Mouse (Mus musculus): ENCODE data around the gene Nmrk2. TPM values are rescaled to one million over a fixed set of nuclear protein-coding genes. Genes with fewer than 3 reads are reported as not detected.

Gene Nmrk2
- polyA plus RNA-seq, 1 experiment from 2014 or later, result not detected

DNA sequence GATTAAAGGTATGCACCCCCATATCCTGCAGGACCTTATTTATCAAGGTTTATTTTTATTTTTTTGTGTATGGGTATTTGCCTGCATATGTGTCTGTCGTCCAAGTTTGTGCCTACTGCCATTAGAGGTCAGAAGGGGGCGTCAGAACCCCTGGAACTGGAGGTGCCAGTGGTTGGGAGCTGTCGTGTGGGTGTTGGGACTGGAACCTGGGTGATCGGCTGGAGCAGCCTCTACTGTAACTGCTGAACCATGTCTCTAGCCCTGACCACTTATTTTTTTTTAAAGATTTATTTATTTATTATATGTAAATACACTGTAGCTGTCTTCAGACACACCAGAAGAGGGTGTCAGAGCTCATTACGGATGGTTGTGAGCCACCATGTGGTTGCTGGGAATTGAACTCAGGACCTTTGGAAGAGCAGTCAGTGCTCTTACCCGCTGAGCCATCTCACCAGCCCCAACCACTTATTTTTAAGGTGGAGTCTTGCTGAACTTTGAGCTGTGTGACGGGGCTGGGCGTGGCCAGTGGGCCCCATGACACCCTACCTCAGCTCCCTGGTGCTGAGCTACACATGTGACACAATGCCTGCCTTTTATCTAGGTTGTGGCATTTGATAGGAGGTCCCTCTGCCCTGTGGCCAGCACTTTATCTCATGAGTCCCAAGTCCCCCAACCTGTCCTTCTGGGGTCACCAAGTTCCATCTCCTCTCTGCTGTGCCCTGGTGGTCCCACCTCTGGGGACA is 1.3 kb upstream of the Nmrk2 start:
- Histone ChIP-seq H3K9me3 (replicated peaks; ENCODE audit: low read length) (no peaks in the 10 kb centered on the region), H3K27me3 (ENCODE audit: insufficient read depth, low read length) (no peaks in the 10 kb centered on the region), H3K4me2 (ENCODE audit: low read length) (no peak overlapping the region), H3K4me3 (replicated peaks; ENCODE audit: low read depth, low read length) (no peak overlapping the region), H3K36me3 (ENCODE audit: insufficient read depth, low read length) (no peaks in the 10 kb centered on the region), H3K4me1 (replicated peaks; ENCODE audit: insufficient read depth, low read length) (no peaks in the 10 kb centered on the region), H3K27ac (no peak overlapping the region), H3K9ac (ENCODE audit: low read depth, low read length) (no peak overlapping the region)
- ATAC-seq (replicated peaks; ENCODE audit: low FRiP score, low read depth) (peak; percentile 35; the same call in 1 of the 2 replicates), DNase-seq (ENCODE audit: low spot score) (no peak)
- 66% methylated on average over 8 of the region's 8 CpGs for WGBS
- no peak for TF ChIP-seq CTCF (IDR thresholded peaks at IDR 0.05; ENCODE audit: low read depth)

- no peak overlapping the region for H3K4me3 ChIP-seq (replicated peaks; ENCODE audit: low read depth, low read length)
- no peak for ATAC-seq (replicated peaks; ENCODE audit: low FRiP score, low read depth)
- no peak overlapping the region for H3K9ac ChIP-seq (ENCODE audit: low read depth, low read length)
- H3K27me3 ChIP-seq (ENCODE audit: insufficient read depth, low read length), result 0 out of 2 replicates have a peak, but pooled peaks cover 4% of the 10 kb centered on the region
- WGBS, result 76% methylated on average over 20 of the region's 20 CpGs
- no peak overlapping the region for H3K27ac ChIP-seq
- DNase-seq (ENCODE audit: low spot score), result no peak
- H3K36me3 ChIP-seq (ENCODE audit: insufficient read depth, low read length), result no peaks in the 10 kb centered on the region
- H3K4me1 ChIP-seq (replicated peaks; ENCODE audit: insufficient read depth, low read length), result no peaks in the 10 kb centered on the region
- TF ChIP-seq CTCF (IDR thresholded peaks at IDR 0.05; ENCODE audit: low read depth), result no peak
- H3K9me3 ChIP-seq (replicated peaks; ENCODE audit: low read length), result no peaks in the 10 kb centered on the region
- H3K4me2 ChIP-seq (ENCODE audit: low read length), result no peak overlapping the region
Observed at GRCm38 (mm10) chr10:81200605-81201287, 1.1 kb downstream of the Nmrk2 start.

- DNase-seq (ENCODE audit: low spot score) (no peak), ATAC-seq (replicated peaks; ENCODE audit: low FRiP score, low read depth) (no peak)
- H3K36me3 ChIP-seq (ENCODE audit: insufficient read depth, low read length), result no peaks in the 10 kb centered on the region
- WGBS, result 84% methylated on average over 13 of the region's 13 CpGs
- no peak overlapping the region for H3K27ac ChIP-seq
- H3K9me3 ChIP-seq (replicated peaks; ENCODE audit: low read length), result no peaks in the 10 kb centered on the region
- no peak overlapping the region for H3K9ac ChIP-seq (ENCODE audit: low read depth, low read length)
- H3K4me3 ChIP-seq (replicated peaks; ENCODE audit: low read depth, low read length), result no peak overlapping the region
- 0 out of 2 replicates have a peak, but pooled peaks cover 6% of the 10 kb centered on the region for H3K27me3 ChIP-seq (ENCODE audit: insufficient read depth, low read length)
- H3K4me1 ChIP-seq (replicated peaks; ENCODE audit: insufficient read depth, low read length), result no peaks in the 10 kb centered on the region
- H3K4me2 ChIP-seq (ENCODE audit: low read length), result no peak overlapping the region
- TF ChIP-seq CTCF (IDR thresholded peaks at IDR 0.05; ENCODE audit: low read depth), result no peak
Observed at GRCm38 (mm10) chr10:81200141-81200540, 1.7 kb downstream of the Nmrk2 start.

DNA sequence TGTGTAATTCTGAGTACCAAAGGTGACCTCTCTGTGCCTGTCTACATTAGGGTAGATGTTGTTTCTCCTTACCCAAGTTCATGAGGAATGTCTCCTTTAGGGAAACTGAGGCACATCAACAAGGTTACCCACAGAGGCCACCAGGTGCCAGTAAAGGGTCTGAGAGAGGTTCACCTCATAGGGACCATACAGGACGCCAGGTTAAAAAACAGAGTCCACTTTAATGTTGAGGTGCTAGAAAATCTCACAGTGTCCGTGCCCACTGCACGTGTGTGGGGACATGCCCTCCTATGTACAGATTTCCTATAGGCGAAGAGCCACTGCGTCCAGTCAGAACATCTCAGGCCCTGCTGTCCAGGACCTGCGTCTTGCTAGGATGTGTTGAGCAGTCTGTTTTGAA is 2.9 kb downstream of the Nmrk2 start:
- TF ChIP-seq CTCF (IDR thresholded peaks at IDR 0.05; ENCODE audit: low read depth), result no peak
- ATAC-seq (replicated peaks; ENCODE audit: low FRiP score, low read depth) (no peak), DNase-seq (ENCODE audit: low spot score) (no peak)
- no peak overlapping the region for H3K4me3 ChIP-seq (replicated peaks; ENCODE audit: low read depth, low read length)
- H3K27me3 ChIP-seq (ENCODE audit: insufficient read depth, low read length), result 0 out of 2 replicates have a peak, but pooled peaks cover 18% of the 10 kb centered on the region
- H3K9ac ChIP-seq (ENCODE audit: low read depth, low read length), result no peak overlapping the region
- H3K4me1 ChIP-seq (replicated peaks; ENCODE audit: insufficient read depth, low read length), result no peaks in the 10 kb centered on the region
- H3K4me2 ChIP-seq (ENCODE audit: low read length), result no peak overlapping the region
- H3K36me3 ChIP-seq (ENCODE audit: insufficient read depth, low read length), result no peaks in the 10 kb centered on the region
- H3K9me3 ChIP-seq (replicated peaks; ENCODE audit: low read length), result no peaks in the 10 kb centered on the region
- 87% methylated on average over 6 of the region's 6 CpGs for WGBS
- H3K27ac ChIP-seq, result no peak overlapping the region

GRCm38 (mm10) chr10:81198230-81198629 is 3.6 kb downstream of the Nmrk2 start:
- no peak for ATAC-seq (replicated peaks; ENCODE audit: low FRiP score, low read depth)
- Histone ChIP-seq H3K4me3 (replicated peaks; ENCODE audit: low read depth, low read length) (no peak overlapping the region), H3K9ac (ENCODE audit: low read depth, low read length) (no peak overlapping the region), H3K4me1 (replicated peaks; ENCODE audit: insufficient read depth, low read length) (no peaks in the 10 kb centered on the region), H3K9me3 (replicated peaks; ENCODE audit: low read length) (no peaks in the 10 kb centered on the region), H3K36me3 (ENCODE audit: insufficient read depth, low read length) (no peaks in the 10 kb centered on the region), H3K27ac (no peak overlapping the region), H3K27me3 (ENCODE audit: insufficient read depth, low read length) (0 out of 2 replicates have a peak, but pooled peaks cover 21% of the 10 kb centered on the region), H3K4me2 (ENCODE audit: low read length) (no peak overlapping the region)
- under 1% methylated on average over 9 of the region's 9 CpGs for WGBS
- DNase-seq (ENCODE audit: low spot score), result peak; percentile 84
- peak; percentile 88 for TF ChIP-seq CTCF (IDR thresholded peaks at IDR 0.05; ENCODE audit: low read depth)

DNA sequence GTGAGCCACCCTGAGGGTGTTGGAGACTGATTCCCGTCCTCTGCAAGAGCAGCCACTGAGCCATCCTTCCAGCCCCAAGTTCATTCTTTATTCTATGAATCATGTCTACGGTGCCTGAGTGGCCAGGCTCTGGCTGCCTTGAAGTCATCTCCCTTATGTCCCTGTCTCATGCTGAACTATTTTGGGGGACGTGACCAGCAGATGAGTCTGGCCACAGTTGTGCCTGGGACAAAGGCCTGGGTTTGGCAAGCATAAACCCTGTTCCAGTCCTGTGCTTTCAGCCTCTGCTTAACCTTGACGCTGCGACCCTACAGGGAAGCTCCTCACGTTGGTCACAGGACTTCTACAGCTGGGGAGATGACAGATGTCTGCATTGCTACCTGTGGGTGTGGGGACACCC is 4.5 kb downstream of the Nmrk2 start:
- H3K27me3 ChIP-seq (ENCODE audit: insufficient read depth, low read length), result 0 out of 2 replicates have a peak, but pooled peaks cover 21% of the 10 kb centered on the region
- ATAC-seq (replicated peaks; ENCODE audit: low FRiP score, low read depth) (no peak), DNase-seq (ENCODE audit: low spot score) (no peak)
- H3K9me3 ChIP-seq (replicated peaks; ENCODE audit: low read length), result no peaks in the 10 kb centered on the region
- no peak overlapping the region for H3K4me3 ChIP-seq (replicated peaks; ENCODE audit: low read depth, low read length)
- H3K27ac ChIP-seq, result no peak overlapping the region
- no peaks in the 10 kb centered on the region for H3K36me3 ChIP-seq (ENCODE audit: insufficient read depth, low read length)
- peaks cover 8% of the 10 kb centered on the region; the same call in 1 of the 2 replicates for H3K4me1 ChIP-seq (replicated peaks; ENCODE audit: insufficient read depth, low read length)
- 50% methylated on average over 6 of the region's 6 CpGs for WGBS
- no peak for TF ChIP-seq CTCF (IDR thresholded peaks at IDR 0.05; ENCODE audit: low read depth)
- H3K9ac ChIP-seq (ENCODE audit: low read depth, low read length), result no peak overlapping the region
- H3K4me2 ChIP-seq (ENCODE audit: low read length), result no peak overlapping the region
